Mouse (Mus musculus): ENCODE results near the gene Icam5. TPM values are rescaled to one million over a fixed set of nuclear protein-coding genes. Genes with fewer than 3 reads are reported as not detected.

Icam5 gene
- total RNA-seq, 4 experiments from 2014 or later = 194 to 206 (median 202) TPM

Small RNAs within 50 kb of the gene (microRNA-seq; reads per million reads assigned to microRNA genes)
- gene Mir1900 (0 to 0.22 reads per million in 2 experiments), gene Mir7082 (0 to 0.88 reads per million in 2 experiments)

Other genes starting within 250 kb of the Icam5 start
- 1 to 10 TPM; 1.0 to 2.0 (median 1.3) TPM for gene Col5a3, start 217.0 kb upstream of the Icam5 start, total RNA-seq (2022)
- gene Rdh8, start 213.6 kb upstream of the Icam5 start, total RNA-seq (2022) = not detected
- gene A230050P20Rik, start 163.4 kb upstream of the Icam5 start, total RNA-seq (2022) = 10 to 100 TPM; 71.9 to 91.7 (median 82.6) TPM
- 10 to 100 TPM in 1 of 4 experiments, 1 to 10 TPM in 3; 8.4 to 10.1 (median 9.2) TPM for gene Angptl6, start 152.3 kb upstream of the Icam5 start, total RNA-seq (2022)
- 10 to 100 TPM; 21.5 to 27.2 (median 23.6) TPM for gene Ppan, start 143.9 kb upstream of the Icam5 start, total RNA-seq (2022)
- gene Eif3g, start 133.4 kb upstream of the Icam5 start, total RNA-seq (2022) = 100 to 1,000 TPM; 130 to 139 (median 136) TPM
- gene Dnmt1, start 72.2 kb upstream of the Icam5 start, total RNA-seq (2022) = 10 to 100 TPM; 39.7 to 41.3 (median 40.5) TPM
- gene S1pr2, start 55.3 kb upstream of the Icam5 start, total RNA-seq (2022) = 1 to 10 TPM; 2.0 to 3.4 (median 2.7) TPM
- gene Mrpl4, start 29.3 kb upstream of the Icam5 start, total RNA-seq (2022) = 10 to 100 TPM; 55.3 to 68.0 (median 56.9) TPM
- gene Icam1, start 16.1 kb upstream of the Icam5 start, total RNA-seq (2022) = 1 to 10 TPM; 2.2 to 4.8 (median 4.1) TPM
- gene Icam4, start 2.7 kb upstream of the Icam5 start, total RNA-seq (2022) = 1 to 10 TPM; 1.5 to 2.3 (median 1.8) TPM
- 1 to 10 TPM in 2 of 4 experiments, not detected in 2; 1.1 to 1.7 TPM for gene Zglp1, start 35.0 kb downstream of the Icam5 start, total RNA-seq (2022)
- 1 to 10 TPM in 2 of 4 experiments, under 1 TPM in 1, not detected in 1; 0.55 to 2.3 (median 1.8) TPM for gene Gm49373, start 41.0 kb downstream of the Icam5 start, total RNA-seq (2022)
- gene Fdx1l, start 41.5 kb downstream of the Icam5 start, total RNA-seq (2022) = 10 to 100 TPM; 55.8 to 63.7 (median 58.3) TPM
- 1 to 10 TPM; 1.3 to 2.2 (median 1.6) TPM for gene Gm38431, start 59.9 kb downstream of the Icam5 start, total RNA-seq (2022)
- gene Raver1, start 59.9 kb downstream of the Icam5 start, total RNA-seq (2022) = 10 to 100 TPM; 24.4 to 30.0 (median 26.6) TPM
- 10 to 100 TPM; 11.1 to 14.5 (median 13.3) TPM for gene Tyk2, start 99.2 kb downstream of the Icam5 start, total RNA-seq (2022)
- gene Cdc37, start 117.9 kb downstream of the Icam5 start, total RNA-seq (2022) = 100 to 1,000 TPM; 116 to 150 (median 135) TPM
- 10 to 100 TPM; 91.9 to 94.8 (median 93.7) TPM for gene Pde4a, start 133.6 kb downstream of the Icam5 start, total RNA-seq (2022)
- 10 to 100 TPM; 57.8 to 68.8 (median 59.9) TPM for gene Keap1, start 207.3 kb downstream of the Icam5 start, total RNA-seq (2022)
- 10 to 100 TPM; 14.8 to 20.5 (median 16.8) TPM for gene S1pr5, start 216.4 kb downstream of the Icam5 start, total RNA-seq (2022)
- gene Atg4d, start 233.2 kb downstream of the Icam5 start, total RNA-seq (2022) = 10 to 100 TPM; 35.3 to 48.7 (median 39.7) TPM

All from left cerebral cortex, adult 8-10 months (tissue).